Mouse (Mus musculus) G1E (cell line): Measurements from ENCODE around the gene Apol6.

Experiments
- POLR2AphosphoS5 ChIP-seq: IDR thresholded peaks from 2 replicates; pipeline ENCODE4 v1.6.1; 2012; ENCODE audit warnings: low read depth, low read length, inconsistent platforms; ENCODE audit not compliant: insufficient replicate concordance
- TAL1 ChIP-seq: conservative IDR thresholded peaks from 2 replicates; pipeline ENCODE4 v1.6.1; 2012; ENCODE audit warnings: low read depth, low read length, inconsistent platforms, mixed read lengths

DNA sequence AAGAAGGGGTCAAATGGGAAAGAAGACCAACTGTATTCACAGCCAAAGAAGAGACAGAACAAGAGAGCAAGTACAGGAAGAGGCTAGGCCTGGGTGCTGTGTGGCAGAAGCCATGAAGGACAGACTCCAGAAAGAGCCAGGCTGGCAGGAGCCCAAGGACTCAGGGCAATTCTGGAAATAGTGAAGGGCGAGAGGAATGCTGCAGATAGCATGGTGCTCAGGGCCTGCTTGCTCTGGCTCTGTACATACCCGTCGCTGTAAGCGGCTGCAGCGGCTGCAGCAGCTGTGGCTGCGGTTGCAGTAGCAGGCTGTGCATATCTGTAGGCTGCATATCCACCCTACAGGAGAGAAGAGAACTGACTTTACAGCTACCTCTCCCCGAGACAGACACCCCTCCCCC is 41.3 kb downstream of the Apol6 start:
- TF ChIP-seq TAL1 = no peak
- TF ChIP-seq POLR2AphosphoS5 = no peak
